Mouse (Mus musculus) cerebellum, adult 2 months (tissue): ENCODE results near the gene Rps6ka2.

Source experiments
- CTCF ChIP-seq: fragments of 200-500 bp; IDR thresholded peaks from 2 replicates; pipeline ENCODE4 v1.5.1; 2011; ENCODE audit warnings: low read depth, mild to moderate bottlenecking, control low read depth, low read length, moderate library complexity, borderline replicate concordance; ENCODE audit not compliant: insufficient read depth
- POLR2A ChIP-seq: fragments of 200-500 bp; IDR thresholded peaks from 2 replicates; pipeline ENCODE4 v1.6.1; 2011; ENCODE audit warnings: low read length, control low read depth, borderline replicate concordance; ENCODE audit not compliant: insufficient read depth

DNA sequence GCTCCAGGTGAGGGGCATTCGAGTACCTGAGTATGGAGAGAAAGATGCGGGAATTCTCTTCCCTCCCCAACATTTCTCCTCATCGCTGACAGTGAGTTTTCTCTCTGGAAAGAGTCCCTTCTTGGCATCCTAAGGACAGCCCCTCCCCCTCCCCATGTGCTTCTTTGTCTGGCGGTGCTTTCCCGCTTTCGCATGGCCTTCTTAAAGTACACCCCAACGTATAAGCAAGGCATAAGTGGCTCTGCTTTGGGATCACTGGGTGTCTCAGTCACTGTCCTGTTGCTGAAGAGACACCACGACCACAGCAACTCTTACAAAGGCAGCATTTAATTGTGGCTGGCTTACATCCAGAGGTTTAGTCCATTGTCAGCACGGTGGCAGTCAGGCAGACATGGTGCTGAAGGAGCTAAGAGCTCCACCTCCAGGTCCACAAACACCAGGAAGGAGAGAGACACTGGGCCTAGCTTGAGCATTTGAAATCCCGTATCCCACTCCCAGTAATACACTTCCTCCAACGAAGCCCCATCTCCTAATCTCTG, 47.9 kb downstream of the Rps6ka2 start:
- TF ChIP-seq POLR2A, result no peak
- TF ChIP-seq CTCF, result no peak
